Mouse (Mus musculus): ENCODE results near the gene Amfr.

DNA sequence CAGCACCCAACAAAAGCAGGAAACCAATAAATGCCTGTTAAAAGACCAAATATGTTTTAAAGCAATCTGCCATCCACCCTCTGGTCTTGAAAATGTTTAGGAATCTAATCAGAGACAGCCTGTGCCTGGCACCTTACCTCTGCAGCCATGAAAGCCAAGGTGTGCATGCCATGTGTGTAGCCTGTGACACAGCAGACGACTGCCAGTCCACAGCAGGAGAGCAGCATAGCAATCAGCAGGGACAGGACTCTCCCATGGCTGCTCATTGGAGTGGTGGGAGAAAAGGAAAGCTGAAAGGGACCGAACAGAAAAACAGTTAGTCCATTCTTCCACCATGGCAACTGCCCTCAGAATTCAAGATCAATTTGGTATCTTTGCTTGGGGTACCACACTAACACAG is 13.7 kb downstream of the Amfr start:
- no peak for TF ChIP-seq ZC3H11A (IDR thresholded peaks at IDR 0.05; ENCODE audit: borderline replicate concordance, low read depth, low read length)
- TF ChIP-seq CHD2 (IDR thresholded peaks at IDR 0.05; ENCODE audit: low read depth, low read length), result no peak
- no peak for TF ChIP-seq ZNF384 (IDR thresholded peaks at IDR 0.05; ENCODE audit: low read depth, low read length)

Data from ES-E14 (cell line).